Mouse (Mus musculus) frontal cortex, postnatal 25 days (tissue): ENCODE results near the gene Vmac.

Experiments used
- DNase-seq, 2 experiments: peaks; one replicate each; pipeline ENCODE4 v3.0.0; 2022; ENCODE audit warnings: low spot score in 2 of 2

Vmac gene

GRCm38 (mm10) chr17:56688045-56688444 lies 29.8 kb downstream of the Vmac start:
- no peak for DNase-seq

DNA sequence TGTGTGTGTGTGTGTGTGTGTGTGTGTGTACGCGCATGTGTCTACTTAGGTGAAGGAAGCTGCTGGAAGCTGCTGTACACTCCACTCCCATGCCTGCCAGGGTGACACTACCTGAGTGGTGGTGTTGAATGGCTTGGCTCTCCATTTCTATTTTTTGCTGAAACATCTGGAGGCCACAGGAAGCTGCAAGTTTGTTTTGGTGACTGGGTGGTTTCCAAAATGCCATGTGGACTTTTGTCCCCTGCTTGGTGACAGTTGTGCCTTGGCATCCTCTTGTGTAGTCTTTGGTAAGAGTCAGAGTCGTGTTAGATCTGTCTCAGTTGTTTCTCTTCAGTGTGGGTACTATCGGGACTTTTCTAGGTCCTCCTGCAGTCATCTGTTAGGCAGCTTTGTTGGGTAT lies 31.0 kb downstream of the Vmac start:
- DNase-seq, result no peak

GRCm38 (mm10) chr17:56684649-56685048 lies 33.2 kb downstream of the Vmac start:
- no peak for DNase-seq

DNA sequence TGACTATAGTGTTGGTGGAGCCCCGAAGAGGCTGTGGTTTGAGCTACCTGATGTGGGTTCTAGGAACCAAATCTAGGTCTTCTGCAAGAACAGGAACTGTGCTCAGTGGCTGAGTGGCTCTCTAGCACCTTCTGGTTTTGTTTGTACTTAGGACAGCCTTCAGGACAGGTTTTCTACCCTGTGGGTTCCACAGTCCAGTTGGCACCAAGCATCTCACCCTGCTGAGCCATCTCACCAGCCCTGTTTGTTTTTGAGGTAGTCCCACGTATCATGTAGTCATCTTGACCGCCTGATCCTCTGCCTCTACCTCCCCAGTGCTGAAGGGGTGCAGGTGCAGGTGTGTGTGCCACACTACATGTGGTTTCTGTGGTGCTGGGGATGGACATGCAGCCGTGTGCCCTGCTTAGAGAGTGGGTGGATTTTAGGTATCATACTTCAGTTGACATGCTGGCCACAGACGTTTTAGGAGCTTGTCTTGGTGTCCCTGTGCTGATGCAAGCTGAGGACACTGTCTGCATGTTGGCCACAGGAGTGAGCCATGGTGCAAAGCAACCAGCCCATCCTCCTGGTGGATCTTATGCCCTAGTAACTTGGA lies 34.2 kb downstream of the Vmac start:
- no peak for DNase-seq

GRCm38 (mm10) chr17:56682880-56683279 lies 34.9 kb downstream of the Vmac start:
- no peak for DNase-seq

GRCm38 (mm10) chr17:56681791-56682190 lies 36.0 kb downstream of the Vmac start:
- no peak for DNase-seq

- DNase-seq, result no peak
Observed at GRCm38 (mm10) chr17:56673647-56674416, 44.0 kb downstream of the Vmac start.

- peak; percentile 90 to 98 for DNase-seq
Observed at GRCm38 (mm10) chr17:56672941-56673646, 44.7 kb downstream of the Vmac start, which contains the start of gene Ranbp3. TSS of gene Ranbp3 (plus strand) at chr17:56673294.

DNA sequence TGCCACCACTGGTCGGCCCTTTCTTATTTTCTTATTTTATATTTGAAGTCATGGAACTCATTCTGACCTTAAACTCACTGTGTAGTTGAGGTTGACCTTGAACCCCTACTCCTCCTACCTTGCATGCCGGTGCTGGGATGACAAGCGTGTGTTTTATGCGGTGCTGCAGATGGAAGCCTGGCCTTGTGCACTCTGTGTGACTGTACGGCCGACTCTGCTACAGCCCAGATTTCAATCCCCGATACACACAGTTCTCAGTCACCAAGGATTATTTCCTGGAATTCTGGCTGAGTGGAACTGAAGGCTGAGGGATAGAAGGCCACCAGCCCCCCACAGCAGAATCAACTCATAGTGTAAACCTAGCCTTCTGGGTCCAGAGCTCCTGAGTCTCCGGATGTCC lies 48.1 kb downstream of the Vmac start:
- no peak for DNase-seq

- DNase-seq, result peak; percentile 64 to 85
Observed at GRCm38 (mm10) chr17:56668384-56669144, 49.3 kb downstream of the Vmac start.

DNA sequence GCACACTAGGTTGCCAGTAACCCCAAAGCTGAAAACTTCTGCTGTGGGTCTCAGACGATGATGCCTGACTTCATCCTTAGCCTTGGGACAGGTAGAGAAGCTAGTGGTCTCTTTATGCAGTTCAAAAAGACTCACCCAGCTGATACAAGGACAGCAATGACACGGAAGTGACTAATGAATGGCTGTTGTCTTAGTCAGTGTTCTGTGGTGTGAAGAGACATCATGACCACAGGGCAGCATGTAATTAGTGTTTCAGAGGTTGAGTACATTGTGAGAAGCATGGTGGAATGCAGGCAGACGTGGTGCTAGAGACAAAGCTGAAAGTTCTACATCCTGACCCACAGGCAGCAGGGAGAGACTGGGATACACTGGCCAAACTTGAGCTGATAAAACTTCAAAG lies 50.2 kb downstream of the Vmac start:
- DNase-seq, result no peak

DNA sequence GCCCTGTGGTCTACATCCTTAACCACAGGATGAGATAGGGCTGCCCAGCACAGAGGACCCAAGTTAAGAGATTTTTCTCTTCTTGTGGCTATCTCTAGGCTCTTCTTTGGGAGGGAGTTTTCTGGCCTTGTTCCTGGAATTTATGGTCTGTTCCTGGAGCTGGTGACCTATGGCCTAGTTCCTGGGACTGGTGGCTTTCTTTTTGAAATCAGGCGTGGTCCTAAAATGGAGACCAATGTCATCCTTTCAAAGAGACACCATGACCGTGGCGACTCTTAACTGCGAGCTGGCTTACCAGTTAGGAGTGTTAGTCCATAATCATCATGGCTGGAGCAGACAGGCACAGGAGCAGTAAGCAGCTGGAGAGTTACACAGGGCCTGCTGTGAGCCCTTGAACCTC lies 51.4 kb downstream of the Vmac start:
- DNase-seq, result no peak

DNA sequence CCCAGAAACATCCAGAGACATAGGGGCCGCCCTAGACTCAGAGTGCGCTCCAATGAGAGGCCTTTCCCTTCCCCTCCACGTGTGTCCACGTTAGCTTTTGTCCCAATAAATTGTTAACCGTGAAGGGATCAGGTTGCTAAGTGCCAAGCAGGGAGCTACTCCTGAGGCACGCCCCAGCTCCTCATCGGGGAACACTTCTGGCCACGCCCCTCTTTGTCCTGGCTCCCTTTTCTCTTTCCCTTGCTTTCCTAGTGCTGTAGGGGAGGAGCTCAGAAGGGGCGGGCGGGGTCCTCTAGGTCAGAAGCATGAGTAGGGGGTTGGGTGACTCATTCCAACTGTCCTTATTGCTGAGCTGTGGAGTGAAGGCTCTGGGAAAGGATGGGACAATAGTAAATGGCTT lies 53.5 kb downstream of the Vmac start:
- no peak for DNase-seq
